Mouse (Mus musculus): ENCODE measurements at regions not wholly inside any gene's neighbourhood (a gene's known extent, or its start where the extent isn't known, plus 50 kb on each side); places are given as distances from the start of the nearest gene placed in this dataset.

GRCm38 (mm10) chr2:75146256-75146655, 320.7 kb downstream of the Mtx2 start:
- no peak for DNase-seq

- DNase-seq: no peak
Measured at GRCm38 (mm10) chr2:75147399-75147798, 321.8 kb downstream of the Mtx2 start.

GRCm38 (mm10) chr2:75147967-75148366, 322.4 kb downstream of the Mtx2 start:
- DNase-seq: no peak

- DNase-seq: no peak
Measured at GRCm38 (mm10) chr2:75149036-75149435, 323.4 kb downstream of the Mtx2 start.

- DNase-seq: no peak
Measured at GRCm38 (mm10) chr2:75149562-75149961, 324.0 kb downstream of the Mtx2 start.

GRCm38 (mm10) chr2:75150986-75151385, 325.4 kb downstream of the Mtx2 start:
- peak; percentile 85 for DNase-seq

- DNase-seq: no peak
Measured at GRCm38 (mm10) chr2:75151519-75151918, 325.9 kb downstream of the Mtx2 start.

GRCm38 (mm10) chr2:75152477-75152990, 326.9 kb downstream of the Mtx2 start:
- DNase-seq: peak; percentile 83

- no peak for DNase-seq
Measured at GRCm38 (mm10) chr2:75154448-75154847, 328.8 kb downstream of the Mtx2 start.

GRCm38 (mm10) chr2:75158581-75158980, 333.0 kb downstream of the Mtx2 start:
- DNase-seq: no peak

GRCm38 (mm10) chr2:75161075-75161474, 335.5 kb downstream of the Mtx2 start:
- no peak for DNase-seq

- DNase-seq: no peak
Measured at GRCm38 (mm10) chr2:75164987-75165386, 339.4 kb downstream of the Mtx2 start.

GRCm38 (mm10) chr2:75176267-75176666, 350.7 kb downstream of the Mtx2 start:
- DNase-seq: no peak

- DNase-seq: no peak
Measured at GRCm38 (mm10) chr2:75183293-75183692, 357.7 kb downstream of the Mtx2 start.

GRCm38 (mm10) chr2:75202587-75203220, 377.1 kb downstream of the Mtx2 start:
- DNase-seq: no peak

- no peak for DNase-seq
Measured at GRCm38 (mm10) chr2:75208821-75209758, 383.5 kb downstream of the Mtx2 start.

- DNase-seq: no peak
Measured at GRCm38 (mm10) chr2:75209790-75210583, 384.4 kb downstream of the Mtx2 start.

GRCm38 (mm10) chr2:75216931-75217330, 391.3 kb downstream of the Mtx2 start:
- DNase-seq: no peak

GRCm38 (mm10) chr2:75220775-75221359, 395.3 kb downstream of the Mtx2 start:
- DNase-seq: no peak

GRCm38 (mm10) chr2:75224443-75224842, 398.8 kb downstream of the Mtx2 start:
- no peak for DNase-seq

GRCm38 (mm10) chr2:75240976-75241375, 415.4 kb downstream of the Mtx2 start:
- DNase-seq: no peak

- no peak for DNase-seq
Measured at GRCm38 (mm10) chr2:75244311-75245033, 414.6 kb upstream of the Hnrnpa3 start.

Measured in thymus, postnatal 4 days (tissue).